Mouse (Mus musculus) CH12.LX (cell line): ENCODE measurements around the gene 6330403K07Rik. TPM values are rescaled to one million over a fixed set of nuclear protein-coding genes. Genes with fewer than 3 reads are reported as not detected.

Experiments used
- DNase-seq: peaks from one replicate; pipeline ENCODE4 v3.0.0-alpha.2; 2013; ENCODE audit errors: extremely low read depth
- H3K27ac ChIP-seq: 2 replicates; pipeline ENCODE4 v1.5.1; 2012; ENCODE audit warnings: low read depth, mild to moderate bottlenecking, control low read depth, moderate library complexity; ENCODE audit not compliant: insufficient read depth
- H3K27me3 ChIP-seq: replicated peaks from 2 replicates; pipeline ENCODE3; 2012; ENCODE audit warnings: inconsistent platforms
- H3K36me3 ChIP-seq, 2 experiments: replicated peaks in 1 of 2; 2 replicates each; pipeline versions ENCODE3 to v1.6.1; 2012; ENCODE audit warnings: inconsistent platforms in 1 of 2, low read length in 1 of 2, mild to moderate bottlenecking in 1 of 2, mixed read lengths in 1 of 2, moderate library complexity in 1 of 2; ENCODE audit not compliant: control insufficient read depth in 1 of 2, insufficient read depth in 1 of 2
- H3K4me1 ChIP-seq, 2 experiments: 2 replicates each; pipeline ENCODE4 v1.6.1; 2012; ENCODE audit warnings: inconsistent platforms in 1 of 2, moderate library complexity in 1 of 2; ENCODE audit not compliant: insufficient read depth in 2 of 2, control insufficient read depth in 1 of 2
- H3K4me2 ChIP-seq: 2 replicates; pipeline ENCODE4 v1.6.1; 2012; ENCODE audit warnings: low read depth, mild to moderate bottlenecking, control low read depth; ENCODE audit not compliant: poor library complexity, insufficient read depth, severe bottlenecking
- H3K4me3 ChIP-seq, 3 experiments: fragments of 150-350 bp in 1 of 3; sonication (generic) in 1 of 3; replicated peaks in 1 of 3; 2 replicates each; pipeline versions ENCODE3 to v1.5.1; 2011 to 2012; ENCODE audit warnings: low read depth in 2 of 3, low read length in 2 of 3, mild to moderate bottlenecking in 2 of 3, moderate library complexity in 2 of 3, control low read depth in 1 of 3, improper control_type of control experiment in 1 of 3, inconsistent platforms in 1 of 3, mixed read lengths in 1 of 3; ENCODE audit not compliant: poor library complexity in 1 of 3
- H3K79me2 ChIP-seq: replicated peaks from 2 replicates; pipeline ENCODE4 v1.6.1; 2012; ENCODE audit warnings: mild to moderate bottlenecking, moderate library complexity; ENCODE audit not compliant: control insufficient read depth, poor library complexity, insufficient read depth, severe bottlenecking; ENCODE audit errors: extremely low read depth
- H3K9ac ChIP-seq: 2 replicates; pipeline ENCODE4 v1.6.1; 2012; ENCODE audit warnings: low read depth, mild to moderate bottlenecking, control low read depth, moderate library complexity; ENCODE audit not compliant: insufficient read depth
- H3K9me3 ChIP-seq: replicated peaks from 2 replicates; pipeline ENCODE3; 2012; ENCODE audit warnings: low read length, inconsistent platforms, mixed read lengths
- BHLHE40 ChIP-seq: IDR thresholded peaks from 2 replicates; pipeline ENCODE4 v1.6.1; 2011; ENCODE audit warnings: mild to moderate bottlenecking, low read depth, low read length, improper control_type of control experiment
- CHD1 ChIP-seq: IDR thresholded peaks from 2 replicates; pipeline ENCODE4 v1.6.1; 2012; ENCODE audit warnings: low read depth, low read length, improper control_type of control experiment, inconsistent platforms
- CHD2 ChIP-seq: IDR thresholded peaks from 2 replicates; pipeline ENCODE4 v1.6.1; 2011; ENCODE audit warnings: low read length, improper control_type of control experiment
- E2F4 ChIP-seq: IDR thresholded peaks from 2 replicates; pipeline ENCODE4 v1.6.1; 2011; ENCODE audit warnings: low read depth, low read length, improper control_type of control experiment; ENCODE audit not compliant: insufficient replicate concordance
- EP300 ChIP-seq: IDR thresholded peaks from 2 replicates; pipeline ENCODE4 v1.6.1; 2011; ENCODE audit warnings: low read length, improper control_type of control experiment
- ETS1 ChIP-seq: conservative IDR thresholded peaks from 2 replicates; pipeline ENCODE4 v1.6.1; 2012; ENCODE audit warnings: low read depth, mild to moderate bottlenecking, inconsistent platforms, low read length, improper control_type of control experiment, moderate library complexity
- GABPA ChIP-seq: IDR thresholded peaks from 2 replicates; pipeline ENCODE4 v1.6.1; 2012; ENCODE audit warnings: low read depth, low read length, improper control_type of control experiment, inconsistent platforms; ENCODE audit not compliant: insufficient replicate concordance
- IRF4 ChIP-seq: IDR thresholded peaks from 2 replicates; pipeline ENCODE4 v1.6.1; 2014; ENCODE audit warnings: low read depth, mild to moderate bottlenecking, inconsistent platforms, low read length, improper control_type of control experiment
- JUN ChIP-seq: IDR thresholded peaks from 2 replicates; pipeline ENCODE4 v1.6.1; 2011; ENCODE audit warnings: low read depth, mild to moderate bottlenecking, low read length, improper control_type of control experiment, moderate library complexity; ENCODE audit not compliant: insufficient read depth
- JUND ChIP-seq: conservative IDR thresholded peaks from 2 replicates; pipeline ENCODE4 v1.6.1; 2011; ENCODE audit warnings: low read depth, low read length, improper control_type of control experiment
- KAT2A ChIP-seq: IDR thresholded peaks from 2 replicates; pipeline ENCODE4 v1.6.1; 2012; ENCODE audit warnings: low read length, improper control_type of control experiment, inconsistent platforms; ENCODE audit not compliant: insufficient replicate concordance
- MAFK ChIP-seq: IDR thresholded peaks from 2 replicates; pipeline ENCODE4 v1.6.1; 2011; ENCODE audit warnings: low read length, improper control_type of control experiment; ENCODE audit not compliant: insufficient replicate concordance
- MAZ ChIP-seq: IDR thresholded peaks from 2 replicates; pipeline ENCODE4 v1.6.1; 2012; ENCODE audit warnings: low read depth, mild to moderate bottlenecking, inconsistent platforms, low read length, improper control_type of control experiment, moderate library complexity
- MEF2A ChIP-seq: IDR thresholded peaks from 2 replicates; pipeline ENCODE4 v1.6.1; 2014; ENCODE audit warnings: low read depth, mild to moderate bottlenecking, inconsistent platforms, low read length, improper control_type of control experiment, borderline replicate concordance
- MXI1 ChIP-seq: IDR thresholded peaks from 2 replicates; pipeline ENCODE4 v1.6.1; 2011; ENCODE audit warnings: mild to moderate bottlenecking, low read depth, low read length, improper control_type of control experiment
- MYC ChIP-seq: IDR thresholded peaks from 2 replicates; pipeline ENCODE4 v1.6.1; 2011; ENCODE audit warnings: low read depth, mild to moderate bottlenecking, improper control_type of control experiment, low read length
- NELFE ChIP-seq: IDR thresholded peaks from 2 replicates; pipeline ENCODE4 v1.6.1; 2011; ENCODE audit warnings: low read depth, low read length, improper control_type of control experiment
- PAX5 ChIP-seq: IDR thresholded peaks from 2 replicates; pipeline ENCODE4 v1.6.1; 2012; ENCODE audit warnings: low read length, inconsistent platforms, mixed read lengths
- POLR2A ChIP-seq: IDR thresholded peaks from 2 replicates; pipeline ENCODE4 v1.6.1; 2011; ENCODE audit warnings: low read depth, mild to moderate bottlenecking, improper control_type of control experiment, low read length
- POLR2AphosphoS2 ChIP-seq: IDR thresholded peaks from 2 replicates; pipeline ENCODE4 v1.6.1; 2011; ENCODE audit warnings: low read depth, low read length, improper control_type of control experiment
- RAD21 ChIP-seq: IDR thresholded peaks from 2 replicates; pipeline ENCODE4 v1.6.1; 2011; ENCODE audit warnings: low read depth, mild to moderate bottlenecking, low read length, improper control_type of control experiment, moderate library complexity
- RCOR1 ChIP-seq: conservative IDR thresholded peaks from 2 replicates; pipeline ENCODE4 v1.6.1; 2012; ENCODE audit warnings: low read depth, mild to moderate bottlenecking, inconsistent platforms, low read length, improper control_type of control experiment
- SIN3A ChIP-seq: IDR thresholded peaks from 2 replicates; pipeline ENCODE4 v1.6.1; 2012; ENCODE audit warnings: low read length, improper control_type of control experiment, inconsistent platforms
- SMC3 ChIP-seq: IDR thresholded peaks from 2 replicates; pipeline ENCODE4 v1.6.1; 2011; ENCODE audit warnings: low read depth, low read length, improper control_type of control experiment
- TBP ChIP-seq: conservative IDR thresholded peaks from 2 replicates; pipeline ENCODE4 v1.6.1; 2011; ENCODE audit warnings: low read depth, low read length, improper control_type of control experiment
- TCF12 ChIP-seq: IDR thresholded peaks from 2 replicates; pipeline ENCODE4 v1.6.1; 2014; ENCODE audit warnings: low read depth, mild to moderate bottlenecking, inconsistent platforms, low read length, improper control_type of control experiment
- UBTF ChIP-seq: IDR thresholded peaks from 2 replicates; pipeline ENCODE4 v1.6.1; 2012; ENCODE audit warnings: low read depth, mild to moderate bottlenecking, inconsistent platforms, low read length, improper control_type of control experiment, moderate library complexity
- USF1 ChIP-seq: IDR thresholded peaks from 2 replicates; pipeline ENCODE4 v1.6.1; 2014; ENCODE audit warnings: low read depth, mild to moderate bottlenecking, inconsistent platforms, low read length, improper control_type of control experiment
- USF2 ChIP-seq: conservative IDR thresholded peaks from 2 replicates; pipeline ENCODE4 v1.6.1; 2011; ENCODE audit warnings: low read depth, low read length, improper control_type of control experiment
- dilution Hi-C: fragments of 300-500 bp; cut with MboI; formaldehyde crosslinking; loops from 2 replicates; pipeline ENCODE4 v1.14.3; 2020; ENCODE audit warnings: low sequenced_read_pairs; ENCODE audit not compliant: extremely low pct_unique_long_range_greater_than_20kb, extremely low pct_ligation_motif_present
- in situ Hi-C: fragments of 300-500 bp; cut with MboI; formaldehyde crosslinking; loops from 3 replicates; pipeline ENCODE4 v1.14.3; 2019; ENCODE audit warnings: low sequenced_read_pairs, low pct_ligation_motif_present, low pct_unique_long_range_greater_than_20kb, mixed read lengths
- polyA plus RNA-seq: library from polyadenylated mRNA; unstranded; fragments of >175 nt; gene quantifications from 2 replicates; pipeline ENCODE4 v1.2.1, GENCODE M21; 2012; ENCODE audit warnings: low read depth; ENCODE audit not compliant: insufficient read length
- total RNA-seq, 2 experiments: library from RNA; depleted of rRNA; stranded (reverse); fragments of 300-350 nt in 1 of 2; fragments of >200 nt in 1 of 2; gene quantifications; 2 replicates each; pipeline ENCODE4 v1.2.3; 2012 to 2014

Gene 6330403K07Rik
- total and polyA plus RNA-seq, 3 experiments = 0.20 TPM; not detected in 2

GRCm38 (mm10) chr11:71003611-71004315, 29.6 kb downstream of the 6330403K07Rik start:
- H3K9me3 ChIP-seq = no peaks in the 10 kb centered on the region
- H3K9ac ChIP-seq = peak overlapping the region; percentile 66
- no peaks in the 10 kb centered on the region for H3K27me3 ChIP-seq
- H3K27ac ChIP-seq = no peak overlapping the region
- peak overlapping the region; percentile 98 for H3K4me2 ChIP-seq
- dilution Hi-C loops = no loop called here
- in situ Hi-C loops = no loop called here
- H3K36me3 ChIP-seq = peaks cover 24 to 57% of the 10 kb centered on the region in 2 experiments
- peak; percentile 78 for DNase-seq
- peaks cover 7 to 33% of the 10 kb centered on the region in 2 experiments for H3K4me1 ChIP-seq
- TF ChIP-seq PAX5 (no peak), E2F4 (no peak), NELFE (no peak), EP300 (0 out of 2 replicates have a peak, but pooled peaks have one; percentile 31), ETS1 (no peak), UBTF (peak; percentile 72; the same call in 1 of the 2 replicates), USF2 (no peak), CHD1 (peak; percentile 60; the same call in 1 of the 2 replicates), KAT2A (no peak), BHLHE40 (no peak), RCOR1 (no peak), MYC (peak; percentile 27; the same call in 1 of the 2 replicates), JUND (no peak), IRF4 (no peak), USF1 (no peak), MAFK (no peak), POLR2A (no peak), MAZ (no peak), CHD2 (no peak), MXI1 (no peak), SMC3 (no peak), POLR2AphosphoS2 (no peak), TBP (no peak), SIN3A (no peak; the same call in 1 of the 2 replicates), GABPA (no peak), RAD21 (no peak), MEF2A (no peak), TCF12 (no peak), JUN (no peak)
- TF ChIP-seq, all 38 proteins: peak for 4
- Histone ChIP-seq H3K4me3 (peak overlapping the region; percentile 70 to 78 (median 74)), H3K79me2 (peaks cover 34% of the 10 kb centered on the region)
